Mouse (Mus musculus) left cerebral cortex, adult 2 months (tissue): ENCODE results near the gene Ybey. TPM values are rescaled to one million over a fixed set of nuclear protein-coding genes. Genes with fewer than 3 reads are reported as not detected.

Experiments used
- DNase-seq, 2 experiments: peaks; one replicate each; pipeline ENCODE4 v3.0.0; 2021 to 2022; ENCODE audit warnings: low spot score in 2 of 2, mixed read lengths in 1 of 2; ENCODE audit errors: extremely low spot score in 1 of 2
- H3K27ac ChIP-seq: fragments of 200-600 bp; 2 replicates; pipeline ENCODE4 v1.8.1; 2022
- H3K4me3 ChIP-seq: fragments of 200-600 bp; 2 replicates; pipeline ENCODE4 v1.8.1; 2022
- CTCF ChIP-seq: fragments of 200-600 bp; IDR thresholded peaks from 2 replicates; pipeline ENCODE4 v1.8.1; 2022; ENCODE audit warnings: antibody characterized with exemption, mild to moderate bottlenecking, moderate library complexity
- intact Hi-C: fragments of 180-260 bp; cut with DNase I; formaldehyde crosslinking; loops from one replicate; pipeline ENCODE4 v1.15.1; 2025
- long read RNA-seq, 2 experiments: library from polyadenylated mRNA; stranded (forward); transcript quantifications; one replicate each; pipeline ENCODE4 v2.0.0; 2021; ENCODE audit warnings: borderline mapping rate in 2 of 2
- total RNA-seq, 2 experiments: library from RNA; stranded (reverse); gene quantifications; 2 replicates each; pipeline ENCODE4 v1.2.3; 2021

The Ybey gene
- total RNA-seq: 1 to 10 TPM; 4.2 to 4.5 TPM
- long read RNA-seq, experiment 1, full-length matches to known transcripts: 5 of 5 reads
- long read RNA-seq, experiment 1, partial matches to known transcripts: 0 of 5 reads
- long read RNA-seq, experiment 1, other reads (novel, unspliced or antisense): 0 of 5 reads
- long read RNA-seq, experiment 2, full-length matches to known transcripts: 5 of 6 reads
- long read RNA-seq, experiment 2, partial matches to known transcripts: 0 of 6 reads
- long read RNA-seq, experiment 2, other reads (novel, unspliced or antisense): 1 of 6 reads

DNA sequence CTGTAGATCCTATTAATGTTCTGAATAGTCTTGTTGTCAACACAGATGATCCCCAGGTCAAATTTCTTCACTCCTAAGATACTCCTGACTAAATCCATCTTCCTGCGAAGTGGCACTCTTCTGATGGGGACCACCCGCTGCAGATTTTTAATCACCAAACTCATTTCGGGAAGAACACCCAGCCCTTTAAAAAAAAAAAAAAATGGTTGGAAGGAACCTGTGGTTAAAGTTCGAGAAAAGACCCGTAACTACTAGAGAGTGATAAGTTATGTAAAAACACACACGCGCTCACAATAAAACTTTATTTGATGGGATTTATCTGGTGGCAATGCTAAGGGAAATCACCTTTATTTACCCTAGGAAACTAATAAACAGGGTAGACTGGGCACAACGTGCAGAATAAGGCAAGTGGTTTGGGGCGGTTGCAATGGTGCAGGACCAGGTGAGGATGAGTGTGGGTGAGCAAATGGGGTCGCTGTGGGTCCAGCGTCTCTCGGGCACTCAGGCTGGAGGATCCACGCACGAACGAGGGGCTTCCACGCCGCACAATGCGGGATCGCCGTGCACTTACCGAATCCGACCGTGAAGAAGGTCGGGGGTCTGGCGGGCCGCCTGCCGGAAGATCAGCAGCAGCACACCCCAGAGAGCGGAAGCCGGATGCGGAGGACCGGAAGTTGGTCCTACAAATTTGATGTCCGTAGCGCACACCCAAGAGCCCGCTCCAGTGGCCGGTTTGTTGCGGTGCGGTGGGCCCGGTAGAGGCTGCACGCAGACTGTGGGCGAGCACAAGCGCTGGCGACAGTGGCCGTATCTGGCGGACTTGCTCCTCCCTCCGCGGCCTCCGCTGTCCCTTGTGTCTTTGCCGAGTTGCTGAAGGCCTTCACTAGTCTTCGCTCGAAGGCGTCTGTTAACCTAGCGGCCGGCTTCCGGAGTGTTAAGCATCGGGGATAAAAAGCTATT, at the start of gene Ybey, which contains the start of gene Mcm3ap:
TSS of gene Ybey (minus strand) at position 912 of the 960 bp plus-strand sequence.
TSS of gene Mcm3ap (plus strand) at position 725 of the 960 bp plus-strand sequence.
- peak; percentile 59 for TF ChIP-seq CTCF
- intact Hi-C loops: loop anchor here (1.0 to 5.0 kb wide), 3 partner anchors 26 to 951 kb away; partner anchors contain the start of genes Gucd1, Pcnt and Snrpd3

DNA sequence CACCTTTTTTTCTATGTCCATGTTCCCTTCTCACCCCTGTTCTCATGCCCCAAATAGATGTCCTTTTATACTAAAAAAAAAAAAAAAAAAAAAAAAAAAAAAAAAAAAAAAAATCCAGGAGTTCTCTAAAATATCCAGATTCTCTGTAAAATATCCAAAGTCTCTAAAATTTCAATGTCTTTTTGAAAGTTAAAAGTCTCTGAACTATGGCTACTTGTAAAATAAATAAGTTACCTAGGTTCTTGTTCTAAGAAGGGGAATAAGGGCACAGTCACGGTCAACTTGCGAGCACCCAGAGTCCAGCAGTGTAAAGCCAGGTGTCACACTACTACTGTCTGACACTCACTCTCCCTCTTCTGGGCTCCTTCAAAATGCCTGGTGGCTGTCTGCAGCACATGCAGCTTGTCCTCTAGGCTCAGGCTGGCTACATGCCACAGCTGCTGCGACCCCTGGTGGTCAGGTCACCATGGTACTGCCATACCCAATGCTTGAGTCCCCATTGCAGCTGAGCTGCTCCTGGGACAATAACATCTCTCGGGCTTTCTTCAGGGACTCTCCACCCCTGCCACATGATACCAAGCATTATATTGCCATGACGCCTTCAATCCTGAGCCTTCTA, 44.2 kb upstream of the Ybey start:
- intact Hi-C loops: no loop called here
- Histone ChIP-seq H3K4me3 (no peak overlapping the region), H3K27ac (no peak overlapping the region)
- DNase-seq: peak; percentile 25 to 37
- peak; percentile 57 for TF ChIP-seq CTCF

More for the DNA sequence above, at the start of gene Ybey, which contains the start of gene Mcm3ap:
- peak; percentile 88 to 91 for DNase-seq
- peak within 1 kb of the TSS; percentile 92 for H3K27ac ChIP-seq
- H3K4me3 ChIP-seq: peak within 1 kb of the TSS; percentile 57

DNA sequence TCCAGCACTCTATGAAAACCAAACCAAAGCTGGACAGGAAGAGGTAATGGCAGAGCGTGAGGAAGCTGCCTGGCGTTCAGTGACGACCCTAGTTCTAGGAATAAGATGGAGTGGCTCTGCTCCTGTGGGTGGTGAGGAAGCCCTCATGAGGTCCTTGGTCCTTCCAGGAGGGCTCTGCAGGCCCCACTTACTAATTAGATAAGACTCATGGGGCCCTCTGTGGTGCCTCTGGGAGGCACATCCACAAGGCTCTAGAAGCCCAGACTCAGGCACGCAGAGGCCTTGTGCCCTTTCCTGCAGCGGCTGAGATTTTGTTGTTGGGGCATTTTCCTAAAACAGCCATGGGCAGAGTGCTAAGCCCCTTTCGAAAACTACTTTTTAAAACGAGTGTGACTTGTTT, 37.0 kb upstream of the Ybey start:
- DNase-seq: no peak
- Histone ChIP-seq H3K27ac (no peak overlapping the region), H3K4me3 (no peak overlapping the region)
- no peak for TF ChIP-seq CTCF
- intact Hi-C loops: no loop called here

DNA sequence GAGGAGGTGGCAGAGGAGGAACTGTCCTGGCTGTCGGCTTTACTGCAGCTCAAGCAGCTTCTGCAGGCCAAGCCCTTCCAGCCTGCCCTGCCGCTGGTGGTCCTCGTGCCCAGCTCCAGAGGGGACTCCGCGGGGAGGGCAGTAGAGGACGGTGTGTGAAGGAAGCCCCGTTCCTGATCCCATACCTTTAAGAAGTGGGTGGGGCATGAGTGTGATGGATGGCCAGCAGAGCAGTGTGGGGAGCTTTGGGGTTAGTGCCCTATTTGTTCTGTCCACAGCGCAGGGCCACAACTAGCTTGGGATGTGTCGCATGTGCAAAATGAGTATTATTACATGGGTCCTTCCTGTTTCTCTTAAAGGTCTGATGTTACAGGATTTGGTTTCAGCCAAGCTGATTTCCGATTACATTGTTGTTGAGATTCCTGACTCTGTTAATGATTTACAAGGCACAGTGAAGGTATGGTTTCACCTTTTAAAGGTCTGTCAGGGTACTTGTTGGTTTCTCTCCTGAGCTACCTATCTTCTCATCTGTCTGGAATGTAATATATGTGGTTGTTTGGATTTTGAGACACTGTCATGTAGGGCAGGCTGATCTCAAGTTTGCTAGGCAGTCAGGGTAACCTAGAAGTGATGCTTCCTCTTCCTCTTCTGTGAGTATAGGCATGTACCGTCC, 35.5 kb upstream of the Ybey start:
- DNase-seq: no peak

DNA sequence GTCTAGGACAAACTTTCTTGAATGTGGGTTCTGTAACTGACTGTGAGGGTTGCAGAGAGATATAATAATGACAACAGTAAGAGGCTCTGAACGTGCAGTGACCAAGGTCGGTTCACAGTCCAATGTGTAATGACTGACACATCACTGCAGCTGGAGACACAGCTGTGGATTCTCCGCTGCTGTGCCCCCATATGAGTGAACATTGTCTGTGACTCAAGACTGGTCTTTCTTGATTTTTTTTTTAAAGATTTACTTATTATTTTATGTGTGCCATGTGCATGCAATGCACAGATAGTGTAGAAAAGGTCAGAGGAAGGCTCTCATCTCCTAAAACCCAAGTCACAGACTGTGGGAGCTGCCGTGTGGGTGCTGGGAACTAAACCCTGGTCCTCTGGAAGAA, 28.6 kb upstream of the Ybey start:
- Histone ChIP-seq H3K27ac (no peak overlapping the region), H3K4me3 (no peak overlapping the region)
- intact Hi-C loops: no loop called here
- no peak for TF ChIP-seq CTCF
- DNase-seq: no peak

More for the DNA sequence above, 35.5 kb upstream of the Ybey start:
- no peak overlapping the region for H3K27ac ChIP-seq
- no peak for TF ChIP-seq CTCF
- intact Hi-C loops: no loop called here
- H3K4me3 ChIP-seq: no peak overlapping the region

DNA sequence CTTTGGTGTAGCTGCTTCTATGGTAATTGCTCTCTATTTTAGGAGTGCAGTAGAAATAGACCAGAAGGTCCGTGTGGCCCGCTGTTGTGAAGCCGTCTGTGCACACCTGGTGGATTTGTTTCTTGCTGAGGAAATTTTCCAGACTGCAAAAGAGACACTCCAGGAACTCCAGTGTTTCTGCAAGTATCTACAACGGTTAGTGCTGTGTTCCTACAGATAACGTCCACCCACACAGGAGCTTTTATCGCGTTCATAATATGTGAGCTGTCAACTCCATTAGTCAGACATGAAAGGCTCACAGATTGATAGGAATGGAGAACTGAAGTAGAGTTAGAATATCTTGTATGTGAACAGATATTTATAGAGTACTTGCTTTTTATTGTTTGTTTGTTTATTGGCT, 27.5 kb upstream of the Ybey start:
- Histone ChIP-seq H3K4me3 (no peak overlapping the region), H3K27ac (no peak overlapping the region)
- DNase-seq: no peak
- TF ChIP-seq CTCF: no peak
- intact Hi-C loops: no loop called here

DNA sequence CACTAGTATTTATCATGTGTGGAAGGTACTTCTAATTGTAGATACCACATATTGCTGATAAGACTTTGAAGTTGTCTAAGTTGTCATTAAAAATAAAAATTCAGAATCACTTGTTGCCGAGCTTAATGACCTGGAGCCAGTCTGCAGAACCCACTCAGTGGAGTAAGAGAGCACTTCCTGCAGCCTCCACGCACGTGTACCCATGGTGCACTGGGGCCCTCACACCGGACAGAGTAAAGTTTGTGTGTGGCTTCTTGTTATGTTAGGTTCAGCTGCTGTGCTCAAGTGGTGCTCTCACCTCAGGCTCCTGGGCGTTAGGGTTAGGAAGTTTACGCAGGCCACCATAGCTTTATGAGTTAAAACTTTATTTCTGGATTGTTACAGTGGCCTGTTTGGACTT, 26.6 kb upstream of the Ybey start:
- Histone ChIP-seq H3K4me3 (no peak overlapping the region), H3K27ac (no peak overlapping the region)
- no peak for TF ChIP-seq CTCF
- DNase-seq: no peak
- intact Hi-C loops: no loop called here

DNA sequence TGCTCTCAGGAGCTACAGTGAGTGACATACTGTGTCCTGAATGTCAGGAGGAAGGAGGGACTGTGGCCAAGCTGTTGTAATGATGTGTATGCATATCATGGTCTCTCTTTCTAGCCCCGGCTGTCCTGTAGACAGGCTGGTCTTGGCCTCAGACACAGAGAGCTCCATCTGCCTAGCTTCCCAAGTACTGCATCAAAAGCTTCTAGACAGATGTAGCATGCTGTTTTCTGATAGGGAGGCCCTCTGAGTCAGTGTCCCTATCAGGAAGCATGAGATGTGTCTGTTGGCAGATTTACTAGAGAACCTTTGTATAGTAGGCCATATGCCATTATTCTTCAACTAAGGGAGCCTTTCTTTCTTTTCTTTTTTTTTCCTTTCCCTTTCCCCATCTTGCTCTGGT, 24.6 kb upstream of the Ybey start:
- Histone ChIP-seq H3K27ac (no peak overlapping the region), H3K4me3 (no peak overlapping the region)
- peak; percentile 22 for TF ChIP-seq CTCF
- intact Hi-C loops: no loop called here
- no peak for DNase-seq

DNA sequence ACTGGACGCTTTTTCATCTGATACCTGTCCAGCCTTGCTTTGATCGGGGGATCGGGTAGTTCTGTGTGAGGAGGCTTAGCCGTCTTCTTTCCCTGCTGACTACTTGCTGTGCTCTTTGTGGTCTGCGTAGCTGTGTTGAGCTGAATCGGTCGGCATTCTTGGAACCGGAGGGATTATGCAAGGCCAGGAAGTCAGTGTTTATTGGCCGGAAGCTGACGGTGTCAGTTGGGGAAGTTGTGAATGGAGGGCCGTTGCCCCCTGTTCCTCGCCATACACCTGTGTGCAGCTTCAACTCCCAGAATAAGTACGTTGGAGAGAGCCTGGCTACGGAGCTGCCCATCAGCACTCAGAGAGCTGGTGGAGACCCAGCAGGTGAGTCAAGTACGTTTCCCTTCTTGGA, 20.3 kb upstream of the Ybey start:
- Histone ChIP-seq H3K27ac (no peak overlapping the region), H3K4me3 (no peak overlapping the region)
- no peak for DNase-seq
- intact Hi-C loops: no loop called here
- TF ChIP-seq CTCF: no peak

DNA sequence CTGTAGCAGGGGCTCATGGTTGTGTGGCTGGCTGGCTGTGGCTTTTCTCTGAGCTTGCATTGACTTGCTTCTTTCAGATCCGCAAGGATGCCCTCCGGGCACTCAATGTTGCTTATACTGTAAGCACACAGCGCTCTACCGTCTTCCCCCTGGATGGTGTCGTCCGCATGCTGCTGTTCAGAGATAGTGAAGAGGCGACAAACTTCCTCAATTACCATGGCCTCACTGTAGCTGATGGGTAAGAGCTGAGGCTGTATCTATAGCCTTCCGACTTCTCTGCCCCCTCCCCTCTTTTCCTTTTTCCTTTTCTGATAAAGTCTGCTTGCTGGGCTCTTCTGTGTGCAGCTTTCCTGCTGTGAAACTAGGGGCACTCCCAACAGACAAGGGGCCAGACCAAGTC, 19.4 kb upstream of the Ybey start:
- no peak overlapping the region for H3K27ac ChIP-seq
- no peak for DNase-seq
- no peak for TF ChIP-seq CTCF
- intact Hi-C loops: no loop called here
- no peak overlapping the region for H3K4me3 ChIP-seq

DNA sequence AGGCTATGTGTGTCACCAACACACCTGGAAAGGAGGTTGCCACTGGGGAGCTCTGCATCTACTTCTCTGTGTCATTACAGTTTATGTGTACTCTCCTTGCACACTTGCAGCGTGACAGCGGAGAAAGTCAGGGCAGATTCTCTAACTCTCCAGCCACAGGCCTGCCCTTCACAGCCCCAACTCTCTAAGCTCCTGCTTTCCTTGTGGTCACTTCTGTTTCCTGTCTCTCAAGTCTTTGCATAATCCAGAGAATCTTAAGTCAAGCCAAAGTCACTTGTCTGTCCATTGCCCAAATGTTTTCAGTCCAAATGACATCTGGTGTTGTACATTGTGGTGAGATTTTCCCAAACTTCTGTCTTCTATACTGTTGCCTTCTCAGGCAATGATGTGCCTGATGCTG, 17.4 kb upstream of the Ybey start:
- intact Hi-C loops: no loop called here
- DNase-seq: no peak

More for the DNA sequence above, 17.4 kb upstream of the Ybey start:
- TF ChIP-seq CTCF: no peak
- H3K27ac ChIP-seq: no peak overlapping the region
- no peak overlapping the region for H3K4me3 ChIP-seq
